Mouse (Mus musculus) midbrain, embryonic 15.5 days (tissue): Measurements from ENCODE around the gene Spag6l. TPM values are rescaled to one million over a fixed set of nuclear protein-coding genes. Genes with fewer than 3 reads are reported as not detected.
"Not testable (repeated sequence)": the region's sequence is repeated elsewhere in the genome, so short reads cannot be mapped to it uniquely, and the experiment has no call there.

Experiments used
- ATAC-seq: fragments of 200-750 bp; cut with Nextera tagmentation; replicated peaks from 2 replicates; pipeline ENCODE4 v1.8.0; 2017; ENCODE audit warnings: moderate TSS enrichment
- H3K27ac ChIP-seq: fragments of 300-500 bp; sonication (generic); 2 replicates; pipeline ENCODE4 v1.5.1; 2015; ENCODE audit warnings: mild to moderate bottlenecking, inconsistent platforms
- H3K27me3 ChIP-seq: fragments of 300-500 bp; sonication (generic); replicated peaks from 2 replicates; pipeline ENCODE4 v1.6.1; 2015; ENCODE audit warnings: inconsistent platforms
- H3K36me3 ChIP-seq: fragments of 300-500 bp; sonication (generic); replicated peaks from 2 replicates; pipeline ENCODE4 v1.6.1; 2015; ENCODE audit warnings: inconsistent platforms
- H3K4me1 ChIP-seq: fragments of 300-500 bp; sonication (generic); 2 replicates; pipeline ENCODE4 v1.6.1; 2015; ENCODE audit warnings: inconsistent platforms
- H3K4me2 ChIP-seq: fragments of 300-500 bp; sonication (generic); 2 replicates; pipeline ENCODE4 v1.6.1; 2015; ENCODE audit warnings: inconsistent platforms, mild to moderate bottlenecking, moderate library complexity
- H3K4me3 ChIP-seq: fragments of 300-500 bp; sonication (generic); 2 replicates; pipeline ENCODE4 v1.5.1; 2015; ENCODE audit warnings: mild to moderate bottlenecking, inconsistent platforms
- H3K9ac ChIP-seq: fragments of 300-500 bp; sonication (generic); 2 replicates; pipeline ENCODE4 v1.6.1; 2015; ENCODE audit warnings: mild to moderate bottlenecking, inconsistent platforms
- H3K9me3 ChIP-seq: fragments of 300-500 bp; sonication (generic); 2 replicates; pipeline ENCODE4 v1.6.1; 2016; ENCODE audit warnings: inconsistent platforms
- WGBS: fragments of 180-500 bp; shearing (Covaris S2); methylation state at CpG from one replicate; pipeline ENCODE4 v1.1.7; 2015; ENCODE audit warnings: mixed read lengths; 5-methylcytosine and 5-hydroxymethylcytosine counted together
- polyA plus RNA-seq: library from polyadenylated mRNA; unstranded; fragments of >200 nt; fragmentation: Nextera tagmentation; extraction: Ambion mirVana; gene quantifications from 2 replicates; pipeline ENCODE4 v1.2.1, GENCODE M21; 2015

Spag6l gene
- 21.4 and 21.7 TPM in 2 replicates for polyA plus RNA-seq

GRCm38 (mm10) chr16:16828757-16829615 is at the start of gene Spag6l:
Spag6l (minus strand) TSS chr16:16829456.
- Histone ChIP-seq H3K27ac (peak within 1 kb of the TSS; percentile 65; the same call in 1 of the 2 replicates), H3K4me1 (no peaks in the 10 kb centered on the region), H3K9ac (peak within 1 kb of the TSS; percentile 74), H3K36me3 (no peaks in the 10 kb centered on the region), H3K4me2 (peak within 1 kb of the TSS; percentile 85), H3K4me3 (peak within 1 kb of the TSS; percentile 85), H3K9me3 (no peaks in the 10 kb centered on the region), H3K27me3 (no peaks in the 10 kb centered on the region)
- 7% methylated on average over 33 of the region's 33 CpGs for WGBS
- peak; percentile 98 for ATAC-seq

- Histone ChIP-seq H3K27ac (no peak overlapping the region), H3K4me2 (no peak overlapping the region), H3K9me3 (peaks cover 2% of the 10 kb centered on the region; the same call in 1 of the 2 replicates), H3K36me3 (peaks cover 61% of the 10 kb centered on the region), H3K9ac (no peak overlapping the region), H3K4me1 (no peaks in the 10 kb centered on the region), H3K4me3 (no peak overlapping the region), H3K27me3 (no peaks in the 10 kb centered on the region)
- ATAC-seq, result no peak
- 93% methylated on average over 5 of the region's 5 CpGs for WGBS
Measured at GRCm38 (mm10) chr16:16879025-16879424, 49.8 kb upstream of the Spag6l start.

GRCm38 (mm10) chr16:16870617-16871331 is 41.5 kb upstream of the Spag6l start, which contains the start of the genes Top3b and Vpreb1:
Top3b (plus strand) TSS chr16:16870736.
Vpreb1 (minus strand) TSS chr16:16870843.
- WGBS, result under 1% methylated on average over 49 of the region's 49 CpGs
- peak; percentile 98 for ATAC-seq
- peak within 1 kb of the TSS; percentile 84 for H3K9ac ChIP-seq
- peak within 1 kb of the TSS; percentile 61 for H3K4me2 ChIP-seq
- peaks cover 17% of the 10 kb centered on the region for H3K4me1 ChIP-seq
- peak within 1 kb of the TSS; percentile 92 for H3K27ac ChIP-seq
- peaks cover 6% of the 10 kb centered on the region; the same call in 1 of the 2 replicates for H3K36me3 ChIP-seq
- no peaks in the 10 kb centered on the region for H3K27me3 ChIP-seq
- H3K4me3 ChIP-seq, result peak within 1 kb of the TSS; percentile 69
- no peaks in the 10 kb centered on the region for H3K9me3 ChIP-seq

- peak overlapping the region; percentile 92 for H3K27ac ChIP-seq
- H3K4me3 ChIP-seq, result peak overlapping the region; percentile 69
- peak overlapping the region; percentile 61 for H3K4me2 ChIP-seq
- peaks cover 17% of the 10 kb centered on the region for H3K4me1 ChIP-seq
- no peaks in the 10 kb centered on the region for H3K9me3 ChIP-seq
- no peak overlapping the region for H3K9ac ChIP-seq
- ATAC-seq, result peak; percentile 75
- 0 out of 2 replicates have a peak, but pooled peaks cover 4% of the 10 kb centered on the region for H3K36me3 ChIP-seq
- H3K27me3 ChIP-seq, result no peaks in the 10 kb centered on the region
- 35% methylated on average over 7 of the region's 7 CpGs for WGBS
Measured at GRCm38 (mm10) chr16:16870241-16870616, 41.0 kb upstream of the Spag6l start.

GRCm38 (mm10) chr16:16865696-16866561 is 36.7 kb upstream of the Spag6l start:
- no peaks in the 10 kb centered on the region for H3K27me3 ChIP-seq
- no peak overlapping the region for H3K9ac ChIP-seq
- H3K4me3 ChIP-seq, result no peak overlapping the region
- H3K9me3 ChIP-seq, result no peaks in the 10 kb centered on the region
- peaks cover 2% of the 10 kb centered on the region; the same call in 1 of the 2 replicates for H3K4me1 ChIP-seq
- 62% methylated on average over 4 of the region's 5 CpGs for WGBS
- no peak for ATAC-seq
- no peaks in the 10 kb centered on the region for H3K36me3 ChIP-seq
- no peak overlapping the region for H3K4me2 ChIP-seq
- H3K27ac ChIP-seq, result no peak overlapping the region

- no peak for ATAC-seq
- no peak overlapping the region for H3K9ac ChIP-seq
- H3K4me1 ChIP-seq, result peaks cover 2% of the 10 kb centered on the region; the same call in 1 of the 2 replicates
- no peak overlapping the region for H3K4me2 ChIP-seq
- H3K4me3 ChIP-seq, result no peak overlapping the region
- no peaks in the 10 kb centered on the region for H3K36me3 ChIP-seq
- H3K27me3 ChIP-seq, result no peaks in the 10 kb centered on the region
- no peaks in the 10 kb centered on the region for H3K9me3 ChIP-seq
- no peak overlapping the region for H3K27ac ChIP-seq
Measured at GRCm38 (mm10) chr16:16865217-16865616, 36.0 kb upstream of the Spag6l start.

GRCm38 (mm10) chr16:16863978-16864377 is 34.7 kb upstream of the Spag6l start, which contains the start of gene Igll1:
Igll1 (minus strand) TSS chr16:16863985.
- no peaks in the 10 kb centered on the region for H3K27me3 ChIP-seq
- 84% methylated on average over 2 of the region's 2 CpGs for WGBS
- H3K9ac ChIP-seq, result no peak within 1 kb of the TSS

GRCm38 (mm10) chr16:16862288-16862687 is 33.0 kb upstream of the Spag6l start:
- no peak for ATAC-seq
- no peak overlapping the region for H3K9ac ChIP-seq
- no peaks in the 10 kb centered on the region for H3K4me1 ChIP-seq
- 77% methylated on average over 3 of the region's 3 CpGs for WGBS
- H3K4me2 ChIP-seq, result no peak overlapping the region
- H3K9me3 ChIP-seq, result no peaks in the 10 kb centered on the region
- H3K4me3 ChIP-seq, result no peak overlapping the region
- H3K36me3 ChIP-seq, result no peaks in the 10 kb centered on the region
- no peaks in the 10 kb centered on the region for H3K27me3 ChIP-seq
- no peak overlapping the region for H3K27ac ChIP-seq

More at GRCm38 (mm10) chr16:16863978-16864377, 34.7 kb upstream of the Spag6l start, which contains the start of gene Igll1:
- Histone ChIP-seq H3K36me3 (no peaks in the 10 kb centered on the region), H3K27ac (no peak within 1 kb of the TSS), H3K4me1 (no peaks in the 10 kb centered on the region), H3K9me3 (no peaks in the 10 kb centered on the region), H3K4me3 (no peak within 1 kb of the TSS), H3K4me2 (no peak within 1 kb of the TSS)
- ATAC-seq, result no peak

- no peaks in the 10 kb centered on the region for H3K4me1 ChIP-seq
- WGBS, result 80% methylated on average over 13 of the region's 13 CpGs
Measured at GRCm38 (mm10) chr16:16856731-16857476, 27.6 kb upstream of the Spag6l start.

GRCm38 (mm10) chr16:16856054-16856453 is 26.8 kb upstream of the Spag6l start:
- not testable (repeated sequence) for H3K9ac ChIP-seq, ATAC-seq, H3K27me3 ChIP-seq, H3K36me3 ChIP-seq, H3K4me3 ChIP-seq, H3K27ac ChIP-seq, H3K4me2 ChIP-seq, H3K9me3 ChIP-seq, H3K4me1 ChIP-seq
- WGBS, result 81% methylated on average over 9 of the region's 9 CpGs

More at GRCm38 (mm10) chr16:16856731-16857476, 27.6 kb upstream of the Spag6l start:
- no peak for ATAC-seq
- Histone ChIP-seq H3K27me3 (no peaks in the 10 kb centered on the region), H3K9me3 (no peaks in the 10 kb centered on the region), H3K36me3 (no peaks in the 10 kb centered on the region), H3K27ac (no peak overlapping the region), H3K9ac (no peak overlapping the region), H3K4me2 (no peak overlapping the region), H3K4me3 (no peak overlapping the region)

GRCm38 (mm10) chr16:16855541-16855940 is 26.3 kb upstream of the Spag6l start:
- 95% methylated on average over 1 of the region's 1 CpGs for WGBS
- no peak overlapping the region for H3K9ac ChIP-seq
- no peak for ATAC-seq
- H3K27me3 ChIP-seq, result no peaks in the 10 kb centered on the region
- H3K27ac ChIP-seq, result no peak overlapping the region
- no peak overlapping the region for H3K4me3 ChIP-seq
- H3K4me2 ChIP-seq, result no peak overlapping the region
- no peaks in the 10 kb centered on the region for H3K9me3 ChIP-seq
- no peaks in the 10 kb centered on the region for H3K36me3 ChIP-seq
- no peaks in the 10 kb centered on the region for H3K4me1 ChIP-seq
